Mouse (Mus musculus): ENCODE measurements around the gene A630001G21Rik. TPM values are rescaled to one million over a fixed set of nuclear protein-coding genes. Genes with fewer than 3 reads are reported as not detected.

A630001G21Rik gene
- total RNA-seq (2012; rRNA removed), result 0.63 and 0.76 TPM in 2 replicates

GRCm38 (mm10) chr1:85778436-85778835 is at the start of gene A630001G21Rik:
Gene A630001G21Rik, minus strand, starts transcription at chr1:85778643.
- no peaks in the 10 kb centered on the region for H3K9me3 ChIP-seq (ENCODE audit: control insufficient read depth, insufficient read depth, low read depth, low read length)
- no peak for DNase-seq (ENCODE audit: low read depth, low spot score)
- H3K36me3 ChIP-seq (ENCODE audit: control insufficient read depth, insufficient read depth, low read length, poor library complexity, severe bottlenecking), result no peaks in the 10 kb centered on the region
- H3K27ac ChIP-seq (ENCODE audit: insufficient read depth, low read depth, low read length, poor library complexity, severe bottlenecking), result no peak within 1 kb of the TSS
- in situ Hi-C loops (cut with MboI; ENCODE audit: low sequenced_read_pairs in 2 of 2, unreplicated experiment in 2 of 2), result no loop called here
- TF ChIP-seq HCFC1 (IDR thresholded peaks at IDR 0.05; ENCODE audit: borderline replicate concordance, insufficient read depth, low read length), result no peak
- no peak for TF ChIP-seq ZC3H11A (IDR thresholded peaks at IDR 0.05; ENCODE audit: borderline replicate concordance, low read depth, low read length)
- no peak for TF ChIP-seq ZNF384 (IDR thresholded peaks at IDR 0.05; ENCODE audit: low read depth, low read length)
- TF ChIP-seq MAFK (IDR thresholded peaks at IDR 0.05; ENCODE audit: insufficient read depth, low read depth, low read length), result no peak
- no peak for TF ChIP-seq CHD2 (IDR thresholded peaks at IDR 0.05; ENCODE audit: low read depth, low read length)
- H3K4me1 ChIP-seq (ENCODE audit: control insufficient read depth in 2 of 2, insufficient read depth in 2 of 2, low read length in 2 of 2, poor library complexity in 1 of 2), result no peaks in the 10 kb centered on the region
- no peak within 1 kb of the TSS for H3K9ac ChIP-seq (ENCODE audit: insufficient read depth, low read depth, low read length, poor library complexity, severe bottlenecking)
- H3K4me3 ChIP-seq (ENCODE audit: insufficient read depth in 1 of 2, low read depth in 1 of 2, low read length in 2 of 2, poor library complexity in 1 of 2, severe bottlenecking in 1 of 2), result no peak within 1 kb of the TSS

- Histone ChIP-seq H3K36me3 (ENCODE audit: control insufficient read depth, insufficient read depth, low read length, poor library complexity, severe bottlenecking) (peaks cover 5% of the 10 kb centered on the region; the same call in 1 of the 2 replicates), H3K4me1 (ENCODE audit: control insufficient read depth in 2 of 2, insufficient read depth in 2 of 2, low read length in 2 of 2, poor library complexity in 1 of 2) (no peaks in the 10 kb centered on the region), H3K9ac (ENCODE audit: insufficient read depth, low read depth, low read length, poor library complexity, severe bottlenecking) (no peak overlapping the region), H3K9me3 (ENCODE audit: control insufficient read depth, insufficient read depth, low read depth, low read length) (no peaks in the 10 kb centered on the region), H3K4me3 (ENCODE audit: insufficient read depth in 1 of 2, low read depth in 1 of 2, low read length in 2 of 2, poor library complexity in 1 of 2, severe bottlenecking in 1 of 2) (no peak overlapping the region), H3K27ac (ENCODE audit: insufficient read depth, low read depth, low read length, poor library complexity, severe bottlenecking) (no peak overlapping the region)
- in situ Hi-C loops (cut with MboI; ENCODE audit: low sequenced_read_pairs in 2 of 2, unreplicated experiment in 2 of 2), result no loop called here
- no peak for DNase-seq (ENCODE audit: low read depth, low spot score)
- TF ChIP-seq ZC3H11A (IDR thresholded peaks at IDR 0.05; ENCODE audit: borderline replicate concordance, low read depth, low read length), result no peak
- no peak for TF ChIP-seq MAFK (IDR thresholded peaks at IDR 0.05; ENCODE audit: insufficient read depth, low read depth, low read length)
- TF ChIP-seq ZNF384 (IDR thresholded peaks at IDR 0.05; ENCODE audit: low read depth, low read length), result no peak
- TF ChIP-seq CHD2 (IDR thresholded peaks at IDR 0.05; ENCODE audit: low read depth, low read length), result no peak
- no peak for TF ChIP-seq HCFC1 (IDR thresholded peaks at IDR 0.05; ENCODE audit: borderline replicate concordance, insufficient read depth, low read length)
Measured at GRCm38 (mm10) chr1:85827166-85827565, 48.7 kb upstream of the A630001G21Rik start.

GRCm38 (mm10) chr1:85824905-85825304 is 46.5 kb upstream of the A630001G21Rik start:
- Histone ChIP-seq H3K36me3 (ENCODE audit: control insufficient read depth, insufficient read depth, low read length, poor library complexity, severe bottlenecking) (peaks cover 5% of the 10 kb centered on the region; the same call in 1 of the 2 replicates), H3K27ac (ENCODE audit: insufficient read depth, low read depth, low read length, poor library complexity, severe bottlenecking) (no peak overlapping the region), H3K9me3 (ENCODE audit: control insufficient read depth, insufficient read depth, low read depth, low read length) (no peaks in the 10 kb centered on the region), H3K4me3 (ENCODE audit: insufficient read depth in 1 of 2, low read depth in 1 of 2, low read length in 2 of 2, poor library complexity in 1 of 2, severe bottlenecking in 1 of 2) (no peak overlapping the region), H3K4me1 (ENCODE audit: control insufficient read depth in 2 of 2, insufficient read depth in 2 of 2, low read length in 2 of 2, poor library complexity in 1 of 2) (no peaks in the 10 kb centered on the region), H3K9ac (ENCODE audit: insufficient read depth, low read depth, low read length, poor library complexity, severe bottlenecking) (no peak overlapping the region)
- in situ Hi-C loops (cut with MboI; ENCODE audit: low sequenced_read_pairs in 2 of 2, unreplicated experiment in 2 of 2), result no loop called here
- TF ChIP-seq HCFC1 (IDR thresholded peaks at IDR 0.05; ENCODE audit: borderline replicate concordance, insufficient read depth, low read length) (no peak), ZNF384 (IDR thresholded peaks at IDR 0.05; ENCODE audit: low read depth, low read length) (no peak), ZC3H11A (IDR thresholded peaks at IDR 0.05; ENCODE audit: borderline replicate concordance, low read depth, low read length) (no peak), CHD2 (IDR thresholded peaks at IDR 0.05; ENCODE audit: low read depth, low read length) (no peak), MAFK (IDR thresholded peaks at IDR 0.05; ENCODE audit: insufficient read depth, low read depth, low read length) (no peak)
- DNase-seq (ENCODE audit: low read depth, low spot score), result no peak

GRCm38 (mm10) chr1:85822239-85822638 is 43.8 kb upstream of the A630001G21Rik start:
- TF ChIP-seq HCFC1 (IDR thresholded peaks at IDR 0.05; ENCODE audit: borderline replicate concordance, insufficient read depth, low read length) (no peak), MAFK (IDR thresholded peaks at IDR 0.05; ENCODE audit: insufficient read depth, low read depth, low read length) (no peak)
- Histone ChIP-seq H3K27ac (ENCODE audit: insufficient read depth, low read depth, low read length, poor library complexity, severe bottlenecking) (no peak overlapping the region), H3K4me3 (ENCODE audit: insufficient read depth in 1 of 2, low read depth in 1 of 2, low read length in 2 of 2, poor library complexity in 1 of 2, severe bottlenecking in 1 of 2) (no peak overlapping the region), H3K9ac (ENCODE audit: insufficient read depth, low read depth, low read length, poor library complexity, severe bottlenecking) (no peak overlapping the region), H3K4me1 (ENCODE audit: control insufficient read depth in 2 of 2, insufficient read depth in 2 of 2, low read length in 2 of 2, poor library complexity in 1 of 2) (no peaks in the 10 kb centered on the region), H3K36me3 (ENCODE audit: control insufficient read depth, insufficient read depth, low read length, poor library complexity, severe bottlenecking) (peaks cover 4% of the 10 kb centered on the region; the same call in 1 of the 2 replicates), H3K9me3 (ENCODE audit: control insufficient read depth, insufficient read depth, low read depth, low read length) (no peaks in the 10 kb centered on the region)
- in situ Hi-C loops (cut with MboI; ENCODE audit: low sequenced_read_pairs in 2 of 2, unreplicated experiment in 2 of 2), result no loop called here
- no peak for DNase-seq (ENCODE audit: low read depth, low spot score)

GRCm38 (mm10) chr1:85819695-85820094 is 41.3 kb upstream of the A630001G21Rik start:
- H3K36me3 ChIP-seq (ENCODE audit: control insufficient read depth, insufficient read depth, low read length, poor library complexity, severe bottlenecking), result peaks cover 3% of the 10 kb centered on the region; the same call in 1 of the 2 replicates
- DNase-seq (ENCODE audit: low read depth, low spot score), result no peak
- no peak for TF ChIP-seq ZNF384 (IDR thresholded peaks at IDR 0.05; ENCODE audit: low read depth, low read length)
- no peak for TF ChIP-seq HCFC1 (IDR thresholded peaks at IDR 0.05; ENCODE audit: borderline replicate concordance, insufficient read depth, low read length)
- TF ChIP-seq CHD2 (IDR thresholded peaks at IDR 0.05; ENCODE audit: low read depth, low read length), result no peak
- TF ChIP-seq MAFK (IDR thresholded peaks at IDR 0.05; ENCODE audit: insufficient read depth, low read depth, low read length), result no peak
- TF ChIP-seq ZC3H11A (IDR thresholded peaks at IDR 0.05; ENCODE audit: borderline replicate concordance, low read depth, low read length), result no peak
- H3K9me3 ChIP-seq (ENCODE audit: control insufficient read depth, insufficient read depth, low read depth, low read length), result no peaks in the 10 kb centered on the region
- in situ Hi-C loops (cut with MboI; ENCODE audit: low sequenced_read_pairs in 2 of 2, unreplicated experiment in 2 of 2), result no loop called here
- no peak overlapping the region for H3K4me3 ChIP-seq (ENCODE audit: insufficient read depth in 1 of 2, low read depth in 1 of 2, low read length in 2 of 2, poor library complexity in 1 of 2, severe bottlenecking in 1 of 2)
- no peak overlapping the region for H3K27ac ChIP-seq (ENCODE audit: insufficient read depth, low read depth, low read length, poor library complexity, severe bottlenecking)
- no peak overlapping the region for H3K9ac ChIP-seq (ENCODE audit: insufficient read depth, low read depth, low read length, poor library complexity, severe bottlenecking)
- no peaks in the 10 kb centered on the region for H3K4me1 ChIP-seq (ENCODE audit: control insufficient read depth in 2 of 2, insufficient read depth in 2 of 2, low read length in 2 of 2, poor library complexity in 1 of 2)
